Mouse (Mus musculus): ENCODE results near the gene Cdkl3. TPM values are rescaled to one million over a fixed set of nuclear protein-coding genes. Genes with fewer than 3 reads are reported as not detected.
"Not testable (repeated sequence)": the region's sequence is repeated elsewhere in the genome, so short reads cannot be mapped to it uniquely, and the experiment has no call there.

Cdkl3 gene
- total and polyA plus RNA-seq, 2 experiments from 2014 or later = 35.5 to 40.4 TPM

- 91% methylated on average over 5 of the region's 5 CpGs for WGBS
- no peaks in the 10 kb centered on the region for H3K4me1 ChIP-seq (ENCODE audit: insufficient read depth)
- H3K9me3 ChIP-seq (ENCODE audit: low read length) = no peaks in the 10 kb centered on the region
- H3K27me3 ChIP-seq (ENCODE audit: insufficient read depth, low read length) = no peaks in the 10 kb centered on the region
- H3K4me3 ChIP-seq (ENCODE audit: low read depth, low read length) = no peak overlapping the region
- H3K36me3 ChIP-seq (ENCODE audit: insufficient read depth) = no peaks in the 10 kb centered on the region
- DNase-seq (no peak), ATAC-seq (no peak)
- no peak for TF ChIP-seq CTCF (IDR thresholded peaks at IDR 0.05; ENCODE audit: low read depth)
- H3K27ac ChIP-seq (ENCODE audit: low read depth, low read length) = no peak overlapping the region
- H3K9ac ChIP-seq = no peak overlapping the region
- H3K4me2 ChIP-seq (ENCODE audit: low read depth) = no peak overlapping the region
These were observed 104.8 kb downstream of the Cdkl3 start for GRCm38 (mm10) chr11:52108796-52109195.

DNA sequence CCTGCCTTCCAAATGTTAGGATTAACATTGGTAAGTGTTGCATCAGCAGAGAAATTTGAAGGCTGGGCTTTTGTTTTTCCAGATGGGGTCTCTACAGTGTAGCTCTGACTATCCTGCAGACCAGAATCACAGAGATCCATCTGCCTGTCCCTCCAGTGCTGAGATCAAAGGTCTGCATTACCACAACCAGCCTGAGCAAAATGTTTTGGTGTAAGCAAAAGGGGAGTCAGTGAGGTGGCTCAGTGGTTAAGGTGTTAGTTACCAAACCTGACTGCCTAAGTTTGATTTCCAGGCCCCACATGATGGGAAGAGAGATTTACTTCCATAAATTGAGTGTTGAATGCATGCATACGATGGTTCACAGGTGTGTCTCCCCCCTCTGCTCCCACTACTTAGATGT lies 105.4 kb downstream of the Cdkl3 start:
- no peak for ATAC-seq
- Histone ChIP-seq H3K36me3 (ENCODE audit: insufficient read depth) (0 out of 2 replicates have a peak, but pooled peaks cover 2% of the 10 kb centered on the region), H3K4me2 (ENCODE audit: low read depth) (no peak overlapping the region), H3K9me3 (ENCODE audit: low read length) (no peaks in the 10 kb centered on the region), H3K9ac (no peak overlapping the region), H3K27me3 (ENCODE audit: insufficient read depth, low read length) (no peaks in the 10 kb centered on the region), H3K27ac (ENCODE audit: low read depth, low read length) (no peak overlapping the region), H3K4me1 (ENCODE audit: insufficient read depth) (no peaks in the 10 kb centered on the region), H3K4me3 (ENCODE audit: low read depth, low read length) (no peak overlapping the region)
- TF ChIP-seq CTCF (IDR thresholded peaks at IDR 0.05; ENCODE audit: low read depth) = no peak
- WGBS = 93% methylated on average over 1 of the region's 1 CpGs
- no peak for DNase-seq

- no peak overlapping the region for H3K9ac ChIP-seq
- ATAC-seq (no peak), DNase-seq (no peak)
- TF ChIP-seq CTCF (IDR thresholded peaks at IDR 0.05; ENCODE audit: low read depth) = no peak
- no peaks in the 10 kb centered on the region for H3K9me3 ChIP-seq (ENCODE audit: low read length)
- no peak overlapping the region for H3K4me2 ChIP-seq (ENCODE audit: low read depth)
- no peak overlapping the region for H3K4me3 ChIP-seq (ENCODE audit: low read depth, low read length)
- WGBS = 96% methylated on average over 3 of the region's 3 CpGs
- H3K36me3 ChIP-seq (ENCODE audit: insufficient read depth) = peaks cover 49% of the 10 kb centered on the region
- no peaks in the 10 kb centered on the region for H3K4me1 ChIP-seq (ENCODE audit: insufficient read depth)
- no peak overlapping the region for H3K27ac ChIP-seq (ENCODE audit: low read depth, low read length)
- no peaks in the 10 kb centered on the region for H3K27me3 ChIP-seq (ENCODE audit: insufficient read depth, low read length)
These were observed 111.5 kb downstream of the Cdkl3 start for GRCm38 (mm10) chr11:52115479-52115878.

DNA sequence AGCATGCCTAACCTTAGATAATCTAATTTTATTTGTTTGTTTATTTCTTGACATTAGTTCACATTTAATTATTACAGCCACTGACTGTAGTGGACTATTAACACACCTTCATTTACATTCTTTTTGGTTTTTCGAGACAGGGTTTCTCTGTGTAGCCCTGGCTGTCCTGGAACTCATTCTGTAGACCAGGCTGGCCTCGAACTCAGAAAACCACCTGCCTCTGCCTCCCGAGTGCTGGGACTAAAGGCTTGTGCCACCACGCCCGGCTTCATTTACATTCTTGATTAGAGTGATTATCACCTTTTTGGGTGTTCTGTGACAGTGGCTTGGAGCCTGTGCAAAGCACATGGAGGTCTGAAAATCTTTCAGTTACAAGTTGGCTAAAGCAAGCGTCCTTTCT lies 112.1 kb downstream of the Cdkl3 start:
- H3K27me3 ChIP-seq (ENCODE audit: insufficient read depth, low read length); H3K27ac ChIP-seq (ENCODE audit: low read depth, low read length); H3K9me3 ChIP-seq (ENCODE audit: low read length); ATAC-seq; H3K4me1 ChIP-seq (ENCODE audit: insufficient read depth); H3K4me3 ChIP-seq (ENCODE audit: low read depth, low read length); H3K9ac ChIP-seq; H3K4me2 ChIP-seq (ENCODE audit: low read depth); DNase-seq: not testable (repeated sequence)
- H3K36me3 ChIP-seq (ENCODE audit: insufficient read depth) = peaks cover 54% of the 10 kb centered on the region
- WGBS = 94% methylated on average over 6 of the region's 6 CpGs

- H3K4me3 ChIP-seq (ENCODE audit: low read depth, low read length) = no peak overlapping the region
- H3K4me2 ChIP-seq (ENCODE audit: low read depth) = no peak overlapping the region
- H3K4me1 ChIP-seq (ENCODE audit: insufficient read depth) = no peaks in the 10 kb centered on the region
- peaks cover 62% of the 10 kb centered on the region for H3K36me3 ChIP-seq (ENCODE audit: insufficient read depth)
- H3K9ac ChIP-seq = no peak overlapping the region
- 96% methylated on average over 7 of the region's 7 CpGs for WGBS
- DNase-seq = no peak
- H3K27me3 ChIP-seq (ENCODE audit: insufficient read depth, low read length) = no peaks in the 10 kb centered on the region
- no peaks in the 10 kb centered on the region for H3K9me3 ChIP-seq (ENCODE audit: low read length)
- no peak for ATAC-seq
- no peak for TF ChIP-seq CTCF (IDR thresholded peaks at IDR 0.05; ENCODE audit: low read depth)
- H3K27ac ChIP-seq (ENCODE audit: low read depth, low read length) = no peak overlapping the region
These were observed 113.1 kb downstream of the Cdkl3 start for GRCm38 (mm10) chr11:52117156-52117555.

GRCm38 (mm10) chr11:52120415-52120814 lies 116.4 kb downstream of the Cdkl3 start:
- H3K9ac ChIP-seq; H3K27me3 ChIP-seq (ENCODE audit: insufficient read depth, low read length); H3K27ac ChIP-seq (ENCODE audit: low read depth, low read length); H3K4me3 ChIP-seq (ENCODE audit: low read depth, low read length); H3K4me2 ChIP-seq (ENCODE audit: low read depth); H3K9me3 ChIP-seq (ENCODE audit: low read length); DNase-seq; ATAC-seq; H3K4me1 ChIP-seq (ENCODE audit: insufficient read depth): not testable (repeated sequence)
- H3K36me3 ChIP-seq (ENCODE audit: insufficient read depth) = peaks cover 77% of the 10 kb centered on the region

- Histone ChIP-seq H3K9me3 (ENCODE audit: low read length) (no peaks in the 10 kb centered on the region), H3K4me1 (ENCODE audit: insufficient read depth) (no peaks in the 10 kb centered on the region), H3K27ac (ENCODE audit: low read depth, low read length) (no peak overlapping the region), H3K4me3 (ENCODE audit: low read depth, low read length) (no peak overlapping the region), H3K4me2 (ENCODE audit: low read depth) (no peak overlapping the region), H3K9ac (no peak overlapping the region), H3K27me3 (ENCODE audit: insufficient read depth, low read length) (no peaks in the 10 kb centered on the region), H3K36me3 (ENCODE audit: insufficient read depth) (peaks cover 67% of the 10 kb centered on the region)
- WGBS = 94% methylated on average over 6 of the region's 6 CpGs
- no peak for TF ChIP-seq CTCF (IDR thresholded peaks at IDR 0.05; ENCODE audit: low read depth)
- DNase-seq (no peak), ATAC-seq (no peak)
These were observed 118.0 kb downstream of the Cdkl3 start for GRCm38 (mm10) chr11:52122045-52122444.

DNA sequence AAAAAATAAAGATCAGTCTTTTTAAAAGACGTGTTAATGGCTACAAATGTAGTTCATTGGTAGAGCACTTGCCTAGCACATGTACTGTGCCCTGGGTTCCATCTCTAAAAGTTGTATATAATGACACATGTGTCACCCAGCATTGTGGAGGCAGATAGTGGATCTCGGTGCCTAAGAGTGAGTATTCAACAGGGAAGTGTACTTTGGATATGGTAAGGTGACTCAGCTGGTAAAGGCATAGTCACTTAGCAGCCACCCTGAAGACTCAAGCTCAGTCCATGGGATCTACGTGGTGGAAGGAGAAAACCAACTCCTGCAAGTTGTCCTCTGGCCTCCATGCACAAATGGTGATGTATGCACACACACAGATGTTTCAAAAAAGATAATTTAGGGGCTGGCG lies 120.4 kb downstream of the Cdkl3 start:
- TF ChIP-seq CTCF (IDR thresholded peaks at IDR 0.05; ENCODE audit: low read depth) = no peak
- no peak overlapping the region for H3K4me3 ChIP-seq (ENCODE audit: low read depth, low read length)
- H3K4me2 ChIP-seq (ENCODE audit: low read depth) = no peak overlapping the region
- H3K4me1 ChIP-seq (ENCODE audit: insufficient read depth) = 0 out of 2 replicates have a peak, but pooled peaks cover 3% of the 10 kb centered on the region
- DNase-seq (no peak), ATAC-seq (no peak)
- no peak overlapping the region for H3K9ac ChIP-seq
- H3K9me3 ChIP-seq (ENCODE audit: low read length) = no peaks in the 10 kb centered on the region
- WGBS = 88% methylated on average over 4 of the region's 4 CpGs
- peaks cover 48% of the 10 kb centered on the region for H3K36me3 ChIP-seq (ENCODE audit: insufficient read depth)
- H3K27ac ChIP-seq (ENCODE audit: low read depth, low read length) = no peak overlapping the region
- H3K27me3 ChIP-seq (ENCODE audit: insufficient read depth, low read length) = no peaks in the 10 kb centered on the region
